Mouse (Mus musculus) kidney, postnatal 0 days (tissue): ENCODE results near the gene Cacna2d4. TPM values are rescaled to one million over a fixed set of nuclear protein-coding genes. Genes with fewer than 3 reads are reported as not detected.

Experiments used
- ATAC-seq: fragments of 200-750 bp; cut with Nextera tagmentation; replicated peaks from 2 replicates; pipeline ENCODE4 v1.8.0; 2017; ENCODE audit warnings: low read depth, moderate number of reproducible peaks, moderate TSS enrichment, moderate library complexity; ENCODE audit not compliant: low FRiP score
- DNase-seq: peaks from one replicate; pipeline ENCODE4 v3.0.0-alpha.2; 2016; ENCODE audit warnings: low spot score
- H3K27ac ChIP-seq: fragments of 300-500 bp; sonication (generic); 2 replicates; pipeline ENCODE4 v1.5.1; 2014; ENCODE audit warnings: mild to moderate bottlenecking
- H3K27me3 ChIP-seq: fragments of 300-500 bp; sonication (generic); 2 replicates; pipeline ENCODE4 v1.6.1; 2014; ENCODE audit warnings: low read length, mixed read lengths; ENCODE audit not compliant: insufficient read depth
- H3K36me3 ChIP-seq: fragments of 300-500 bp; sonication (generic); 2 replicates; pipeline ENCODE4 v1.6.1; 2014; ENCODE audit warnings: low read length, mixed read lengths; ENCODE audit not compliant: insufficient read depth
- H3K4me1 ChIP-seq: fragments of 300-500 bp; sonication (generic); replicated peaks from 2 replicates; pipeline ENCODE4 v1.6.1; 2014; ENCODE audit warnings: antibody characterized with exemption, low read length, mixed read lengths; ENCODE audit not compliant: insufficient read depth
- H3K4me2 ChIP-seq: fragments of 300-500 bp; sonication (generic); 2 replicates; pipeline ENCODE4 v1.6.1; 2014; ENCODE audit warnings: mild to moderate bottlenecking, low read length, moderate library complexity, mixed read lengths
- H3K4me3 ChIP-seq: fragments of 300-500 bp; sonication (generic); replicated peaks from 2 replicates; pipeline ENCODE4 v1.5.1; 2014; ENCODE audit warnings: low read depth, low read length
- H3K9ac ChIP-seq: fragments of 300-500 bp; sonication (generic); 2 replicates; pipeline ENCODE4 v1.6.1; 2014; ENCODE audit warnings: low read depth, low read length
- H3K9me3 ChIP-seq: fragments of 300-500 bp; sonication (generic); replicated peaks from 2 replicates; pipeline ENCODE4 v1.6.1; 2016; ENCODE audit warnings: low read length, inconsistent platforms, mixed read lengths
- CTCF ChIP-seq: IDR thresholded peaks from 2 replicates; pipeline ENCODE4 v1.5.1; 2016; ENCODE audit warnings: antibody characterized with exemption, low read depth, mild to moderate bottlenecking, moderate library complexity
- WGBS: fragments of 180-500 bp; shearing (Covaris S2); extraction: QIAGEN DNeasy Blood & Tissue Kit; methylation state at CpG from one replicate; pipeline ENCODE4 v1.1.7; 2014; 5-methylcytosine and 5-hydroxymethylcytosine counted together
- polyA plus RNA-seq: library from polyadenylated mRNA; unstranded; fragments of >200 nt; fragmentation: Nextera tagmentation; extraction: Ambion mirVana; gene quantifications from 2 replicates; pipeline ENCODE4 v1.2.1, GENCODE M21; 2015

Cacna2d4 gene
- polyA plus RNA-seq, 1 experiment from 2014 or later = not detected

DNA sequence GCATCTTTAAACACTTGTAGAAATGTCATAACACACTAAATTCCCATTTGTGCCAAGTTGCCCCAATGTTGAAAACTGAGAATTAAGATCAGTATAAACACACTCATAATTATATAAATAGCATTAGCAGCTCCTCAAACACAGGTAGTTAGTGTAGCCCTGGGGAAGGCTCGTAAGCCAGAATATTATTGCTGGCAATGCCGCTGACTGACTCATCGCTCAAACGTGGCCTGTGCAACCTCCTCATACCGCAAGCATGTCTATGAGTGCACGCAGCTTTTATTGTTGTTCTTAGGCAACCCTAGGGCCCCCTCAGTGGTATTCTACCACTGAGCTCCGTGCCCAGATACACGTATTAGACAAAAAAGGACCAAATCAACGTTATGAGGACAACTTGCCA, 156.5 kb downstream of the Cacna2d4 start:
- Histone ChIP-seq H3K9me3 (no peaks in the 10 kb centered on the region), H3K27me3 (no peaks in the 10 kb centered on the region), H3K27ac (no peak overlapping the region), H3K4me2 (no peak overlapping the region), H3K4me3 (no peak overlapping the region), H3K9ac (no peak overlapping the region), H3K4me1 (no peaks in the 10 kb centered on the region; the same call in 1 of the 2 replicates), H3K36me3 (no peaks in the 10 kb centered on the region)
- ATAC-seq = no peak
- WGBS = 75% methylated on average over 9 of the region's 9 CpGs
- TF ChIP-seq CTCF = no peak
- DNase-seq = no peak

DNA sequence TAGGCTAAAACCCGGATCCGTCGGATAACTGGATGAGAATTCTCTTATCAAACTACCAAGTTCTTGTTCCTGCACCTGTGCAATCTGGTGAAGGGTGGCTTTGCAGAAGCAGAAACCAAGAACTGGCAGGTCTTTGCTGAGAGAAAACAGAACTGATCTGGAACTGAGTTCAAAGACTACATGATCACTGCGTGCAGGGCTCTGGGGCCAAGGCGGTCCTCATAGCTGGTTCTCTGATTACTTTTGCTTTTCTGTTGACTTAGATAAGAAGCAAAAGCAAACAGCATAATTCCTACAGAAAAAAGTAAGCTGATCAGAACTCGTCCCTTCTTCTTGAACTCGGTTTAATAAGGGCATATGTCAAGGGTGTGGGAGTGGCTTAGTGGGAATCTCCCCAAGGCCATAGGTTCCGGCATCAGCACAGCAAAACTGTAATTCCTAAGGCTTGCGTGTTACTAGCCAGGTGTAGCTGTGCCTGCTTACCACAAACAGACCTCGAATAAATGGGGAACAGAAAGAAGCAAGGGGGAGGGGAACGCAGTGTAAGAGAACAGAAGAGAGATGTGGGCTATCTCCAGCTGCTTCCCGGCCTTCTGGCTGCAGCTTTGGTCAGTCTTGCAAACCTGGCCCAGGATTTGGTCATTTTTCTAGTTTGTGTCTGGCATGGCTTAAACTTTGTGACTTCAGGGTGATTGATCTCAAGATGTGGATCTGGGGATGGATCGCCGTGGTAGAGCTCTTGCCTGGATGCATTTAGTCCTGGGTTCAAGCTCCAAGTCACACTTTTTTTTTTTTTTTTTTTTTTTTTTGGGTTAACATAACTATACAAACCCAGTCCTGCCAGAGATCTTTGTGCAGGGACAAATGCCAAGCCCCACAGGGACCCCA, 159.3 kb downstream of the Cacna2d4 start:
- ATAC-seq (no peak), DNase-seq (no peak)
- no peak overlapping the region for H3K9ac ChIP-seq
- no peak overlapping the region for H3K4me3 ChIP-seq
- H3K27me3 ChIP-seq = no peaks in the 10 kb centered on the region
- no peaks in the 10 kb centered on the region for H3K36me3 ChIP-seq
- no peak overlapping the region for H3K27ac ChIP-seq
- no peak overlapping the region for H3K4me2 ChIP-seq
- WGBS = 74% methylated on average over 14 of the region's 14 CpGs
- no peaks in the 10 kb centered on the region for H3K4me1 ChIP-seq
- no peaks in the 10 kb centered on the region for H3K9me3 ChIP-seq
- no peak for TF ChIP-seq CTCF

DNA sequence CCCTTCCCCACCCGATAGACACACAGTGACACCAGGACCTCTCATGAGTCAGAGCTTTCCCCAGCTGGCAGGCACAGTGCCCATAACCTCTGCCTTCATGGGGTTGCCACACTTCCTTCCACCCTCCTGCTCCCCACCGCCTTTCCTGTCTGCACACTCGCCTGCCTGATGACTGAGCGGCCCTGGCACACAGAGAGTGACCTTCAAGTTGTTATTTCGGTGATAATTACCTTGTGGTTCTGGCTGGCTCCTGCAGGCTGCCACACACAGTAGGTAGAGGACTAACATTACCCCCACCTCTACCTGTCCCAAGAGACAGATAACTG, 159.9 kb downstream of the Cacna2d4 start:
- Histone ChIP-seq H3K9me3 (no peaks in the 10 kb centered on the region), H3K36me3 (no peaks in the 10 kb centered on the region), H3K27ac (no peak overlapping the region), H3K4me2 (no peak overlapping the region), H3K27me3 (no peaks in the 10 kb centered on the region), H3K4me3 (no peak overlapping the region), H3K9ac (no peak overlapping the region), H3K4me1 (no peaks in the 10 kb centered on the region)
- DNase-seq (no peak), ATAC-seq (no peak)
- TF ChIP-seq CTCF = no peak
- WGBS = 58% methylated on average over 5 of the region's 5 CpGs

DNA sequence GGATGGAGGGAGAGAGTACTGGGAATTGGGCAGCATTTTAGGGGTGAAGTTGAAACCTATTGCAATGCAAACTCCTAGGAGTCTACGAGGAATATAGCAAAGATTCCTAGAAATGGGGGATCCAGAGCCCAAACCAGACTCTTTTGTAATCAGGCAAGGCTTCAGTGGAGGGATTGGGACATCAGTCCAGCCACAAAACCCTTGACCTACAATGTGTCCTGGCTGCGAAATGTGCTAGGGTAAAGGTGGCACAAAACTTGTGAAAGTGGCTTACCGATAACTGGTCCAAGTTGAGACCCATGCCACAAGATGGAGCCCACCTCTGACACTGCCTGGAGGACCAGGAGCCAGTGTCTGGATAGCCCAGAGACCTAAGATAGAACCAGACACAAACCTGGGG, 163.0 kb downstream of the Cacna2d4 start:
- Histone ChIP-seq H3K36me3 (no peaks in the 10 kb centered on the region), H3K9me3 (no peaks in the 10 kb centered on the region), H3K9ac (no peak overlapping the region), H3K4me2 (no peak overlapping the region), H3K4me3 (no peak overlapping the region), H3K27ac (no peak overlapping the region), H3K4me1 (no peaks in the 10 kb centered on the region), H3K27me3 (no peaks in the 10 kb centered on the region)
- TF ChIP-seq CTCF = no peak
- ATAC-seq (no peak), DNase-seq (no peak)
- 93% methylated on average over 3 of the region's 3 CpGs for WGBS

DNA sequence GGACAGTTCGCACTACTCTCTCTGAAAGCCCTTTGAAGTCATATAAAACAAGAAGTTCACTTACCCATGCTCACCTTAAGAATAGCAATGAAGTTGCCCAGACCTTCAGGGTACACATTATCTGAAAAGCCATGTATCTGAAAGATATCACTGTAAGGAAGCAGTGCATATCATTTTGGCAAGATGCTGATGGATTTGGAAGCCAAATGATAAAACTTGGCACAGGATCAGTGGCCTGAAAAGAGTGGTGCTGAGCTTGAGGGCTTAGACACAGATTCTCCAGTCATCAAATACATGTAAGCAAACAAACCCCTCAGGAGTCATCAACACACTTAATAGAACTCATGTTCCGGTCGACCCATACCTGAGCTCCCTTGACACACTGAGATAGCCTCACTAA, 164.3 kb downstream of the Cacna2d4 start:
- WGBS = 94% methylated on average over 3 of the region's 3 CpGs
- Histone ChIP-seq H3K4me3 (no peak overlapping the region), H3K9ac (no peak overlapping the region), H3K27ac (no peak overlapping the region), H3K9me3 (no peaks in the 10 kb centered on the region), H3K4me1 (no peaks in the 10 kb centered on the region), H3K27me3 (no peaks in the 10 kb centered on the region), H3K36me3 (no peaks in the 10 kb centered on the region), H3K4me2 (no peak overlapping the region)
- no peak for ATAC-seq
- TF ChIP-seq CTCF = no peak
- no peak for DNase-seq

DNA sequence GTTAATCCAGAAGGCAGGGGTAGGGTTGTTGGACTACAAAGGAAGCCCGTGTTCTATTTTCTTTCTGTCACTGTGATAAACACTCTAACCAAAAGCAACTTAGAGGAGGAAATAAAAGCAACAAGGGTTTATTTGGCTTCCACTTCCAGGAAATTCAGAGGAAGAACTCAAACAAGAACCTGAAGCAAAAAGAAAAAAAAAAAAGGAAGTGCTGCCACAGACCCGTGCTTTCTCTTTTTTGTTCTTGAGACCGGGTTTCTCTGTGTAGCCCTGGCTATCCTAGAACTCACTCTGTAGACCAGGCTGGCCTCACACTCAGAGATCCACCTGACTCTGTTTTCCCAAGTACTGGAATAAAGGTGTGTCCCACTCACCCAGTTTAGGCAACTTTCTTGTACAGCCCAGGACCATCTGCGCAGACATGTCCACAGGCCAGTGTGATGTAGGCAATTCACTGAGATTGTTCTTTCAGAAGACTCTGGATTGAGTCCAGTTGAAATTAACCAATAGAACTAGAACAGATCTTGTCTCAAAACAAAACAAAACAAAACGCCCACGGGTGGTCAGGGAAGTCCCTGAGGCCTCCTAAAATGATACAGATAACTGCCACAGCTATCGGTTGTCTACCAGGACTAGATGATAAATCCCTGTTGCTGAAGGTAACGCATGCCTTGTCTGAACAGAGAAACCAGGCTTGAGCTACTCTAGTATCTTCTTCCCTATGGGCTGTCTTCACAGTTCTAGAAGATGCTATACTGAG, 165.4 kb downstream of the Cacna2d4 start:
- Histone ChIP-seq H3K27me3 (no peaks in the 10 kb centered on the region), H3K4me2 (no peak overlapping the region), H3K36me3 (no peaks in the 10 kb centered on the region), H3K27ac (no peak overlapping the region), H3K4me3 (no peak overlapping the region), H3K9me3 (no peaks in the 10 kb centered on the region), H3K4me1 (no peaks in the 10 kb centered on the region), H3K9ac (no peak overlapping the region)
- 69% methylated on average over 8 of the region's 8 CpGs for WGBS
- DNase-seq (no peak), ATAC-seq (no peak)
- no peak for TF ChIP-seq CTCF

Other genes with a start within 250 kb of the Cacna2d4 start
- gene Dcp1b, start 61.3 kb upstream of the Cacna2d4 start, polyA plus RNA-seq = 9.4 and 9.8 TPM in 2 replicates
- gene Cacna1c, start 40.1 kb upstream of the Cacna2d4 start, polyA plus RNA-seq = 1.1 and 1.3 TPM in 2 replicates
- gene Lrtm2, start 94.2 kb downstream of the Cacna2d4 start, polyA plus RNA-seq = 0.23 and 0.25 TPM in 2 replicates
- 43.3 and 47.3 TPM in 2 replicates for gene Adipor2, start 181.2 kb downstream of the Cacna2d4 start, polyA plus RNA-seq
- gene Fbxl14, start 243.1 kb downstream of the Cacna2d4 start, polyA plus RNA-seq = 5.1 and 5.3 TPM in 2 replicates